Mouse (Mus musculus): ENCODE measurements around the gene Cox16.

Cox16 gene

DNA sequence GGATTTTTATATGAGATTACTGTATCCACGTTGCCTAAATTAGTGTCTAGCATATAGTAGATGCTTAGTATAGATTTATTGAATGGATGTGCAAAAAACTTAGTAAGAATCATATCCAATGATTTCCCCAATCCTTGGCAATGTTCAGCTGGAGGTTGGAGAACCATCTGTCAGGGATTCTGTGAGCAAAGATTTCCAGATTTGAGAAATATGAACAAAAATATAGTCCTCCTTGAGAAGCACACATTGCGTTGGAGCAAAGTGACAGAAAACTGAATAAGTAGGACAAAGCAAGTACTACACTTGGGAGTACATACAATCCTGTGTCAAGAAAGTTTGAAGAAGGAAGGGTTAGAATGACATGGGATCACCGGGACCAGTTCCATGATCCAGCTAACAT, 160.8 kb downstream of the Cox16 start:
- DNase-seq, result no peak

GRCm38 (mm10) chr12:81321021-81321420, 163.9 kb downstream of the Cox16 start:
- DNase-seq, result no peak

DNA sequence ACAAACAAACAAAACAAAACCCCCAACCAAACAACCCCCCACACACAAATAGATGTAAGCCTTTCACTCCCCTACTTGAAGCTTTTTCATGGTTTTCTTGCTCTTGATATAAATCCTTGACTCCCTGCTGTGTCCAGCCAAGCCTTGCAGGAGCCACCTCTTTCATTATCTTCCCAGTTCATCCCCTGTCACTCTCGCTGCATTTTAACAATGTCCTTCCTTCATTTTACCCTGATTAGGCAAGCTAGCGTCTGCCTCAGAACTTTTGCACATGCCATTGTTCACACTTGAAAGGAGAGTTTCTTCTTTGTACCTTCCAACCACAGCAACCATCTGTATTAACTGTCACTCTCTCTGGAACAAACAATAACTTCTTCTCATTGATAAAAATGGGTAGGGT, 167.1 kb downstream of the Cox16 start:
- no peak for DNase-seq

- DNase-seq, result no peak
These were observed 169.0 kb downstream of the Cox16 start for GRCm38 (mm10) chr12:81315953-81316352.

Measured in lung, postnatal 4 days (tissue).